Mouse (Mus musculus): ENCODE measurements around the gene Sstr3. TPM values are rescaled to one million over a fixed set of nuclear protein-coding genes. Genes with fewer than 3 reads are reported as not detected.
A peak's percentile ranks its signal among the peaks of the same experiment; 100 is the strongest.

Sstr3 gene
- total and polyA plus RNA-seq, 2 experiments from 2014 or later = 1.0 to 4.0 TPM

GRCm38 (mm10) chr15:78563937-78564336, 19.5 kb upstream of the Sstr3 start:
- DNase-seq (ENCODE audit: low spot score) = no peak
- Histone ChIP-seq H3K27ac (no peak overlapping the region), H3K36me3 (ENCODE audit: insufficient read depth, low read length) (no peaks in the 10 kb centered on the region), H3K4me3 (ENCODE audit: low read length) (no peak overlapping the region), H3K9me3 (ENCODE audit: low read length) (no peaks in the 10 kb centered on the region), H3K4me1 (ENCODE audit: insufficient read depth, low read length) (no peaks in the 10 kb centered on the region), H3K9ac (replicated peaks; ENCODE audit: low read length) (no peak overlapping the region), H3K27me3 (ENCODE audit: insufficient read depth, low read length) (no peaks in the 10 kb centered on the region), H3K4me2 (ENCODE audit: low read depth, low read length) (no peak overlapping the region)
- TF ChIP-seq CTCF (IDR thresholded peaks at IDR 0.05; ENCODE audit: low read depth) = no peak
- WGBS = 84% methylated on average over 5 of the region's 5 CpGs
- no peak for ATAC-seq

- Histone ChIP-seq H3K4me3 (ENCODE audit: low read length) (no peak overlapping the region), H3K9me3 (ENCODE audit: low read length) (no peaks in the 10 kb centered on the region), H3K9ac (replicated peaks; ENCODE audit: low read length) (no peak overlapping the region), H3K4me1 (ENCODE audit: insufficient read depth, low read length) (no peaks in the 10 kb centered on the region), H3K36me3 (ENCODE audit: insufficient read depth, low read length) (no peaks in the 10 kb centered on the region), H3K4me2 (ENCODE audit: low read depth, low read length) (no peak overlapping the region), H3K27me3 (ENCODE audit: insufficient read depth, low read length) (no peaks in the 10 kb centered on the region), H3K27ac (no peak overlapping the region)
- TF ChIP-seq CTCF (IDR thresholded peaks at IDR 0.05; ENCODE audit: low read depth) = no peak
- DNase-seq (ENCODE audit: low spot score) (no peak), ATAC-seq (no peak)
- 97% methylated on average over 3 of the region's 3 CpGs for WGBS
These were observed 18.9 kb upstream of the Sstr3 start for GRCm38 (mm10) chr15:78563344-78563743.

DNA sequence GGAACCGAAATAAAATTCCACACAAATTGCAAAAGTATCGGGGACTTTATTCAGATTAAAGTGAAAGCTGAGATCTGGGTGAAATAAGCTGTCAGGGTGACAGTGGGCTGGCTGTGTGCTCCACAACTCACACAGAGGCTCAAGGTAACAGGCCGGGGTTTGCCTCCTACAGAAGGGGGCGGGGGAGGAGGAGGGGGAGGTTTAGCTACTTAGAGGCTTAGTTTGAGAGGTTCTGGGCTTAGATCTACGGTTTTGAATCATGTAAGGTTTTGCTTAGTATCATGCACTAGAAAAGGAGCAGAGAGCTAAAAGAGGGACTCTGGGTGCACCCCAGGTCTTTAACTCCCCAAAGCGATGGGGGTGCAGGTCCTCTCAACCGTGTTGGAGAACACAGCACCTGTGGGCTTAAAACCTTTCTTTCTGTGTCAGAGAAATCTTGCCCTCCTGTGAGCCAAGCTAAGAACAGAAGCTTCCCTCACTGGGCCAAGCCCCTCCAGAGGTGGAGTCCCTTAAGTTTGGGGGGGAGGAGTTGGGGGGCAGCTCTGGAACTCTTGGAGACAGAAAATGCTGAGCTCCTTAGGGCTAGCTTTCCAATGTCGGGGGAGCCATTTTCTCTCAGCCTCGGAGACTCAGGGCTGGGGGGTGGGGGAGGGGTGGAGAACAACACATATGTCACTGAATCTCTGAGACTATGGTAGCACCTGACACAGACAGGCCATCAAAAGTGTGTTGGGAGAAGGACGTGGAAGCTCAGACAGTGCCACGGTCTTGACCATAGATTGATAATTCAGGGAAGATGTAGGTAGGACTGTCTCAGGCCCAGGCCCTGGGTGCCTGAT, 14.9 kb upstream of the Sstr3 start:
- ATAC-seq (no peak), DNase-seq (ENCODE audit: low spot score) (no peak)
- Histone ChIP-seq H3K4me1 (ENCODE audit: insufficient read depth, low read length) (no peaks in the 10 kb centered on the region), H3K4me3 (ENCODE audit: low read length) (no peak overlapping the region), H3K4me2 (ENCODE audit: low read depth, low read length) (no peak overlapping the region), H3K9ac (replicated peaks; ENCODE audit: low read length) (no peak overlapping the region), H3K27ac (no peak overlapping the region), H3K27me3 (ENCODE audit: insufficient read depth, low read length) (no peaks in the 10 kb centered on the region), H3K36me3 (ENCODE audit: insufficient read depth, low read length) (no peaks in the 10 kb centered on the region), H3K9me3 (ENCODE audit: low read length) (no peaks in the 10 kb centered on the region)
- no peak for TF ChIP-seq CTCF (IDR thresholded peaks at IDR 0.05; ENCODE audit: low read depth)
- 66% methylated on average over 11 of the region's 11 CpGs for WGBS

- ATAC-seq (no peak), DNase-seq (ENCODE audit: low spot score) (no peak)
- Histone ChIP-seq H3K36me3 (ENCODE audit: insufficient read depth, low read length) (no peaks in the 10 kb centered on the region), H3K27me3 (ENCODE audit: insufficient read depth, low read length) (no peaks in the 10 kb centered on the region), H3K4me2 (ENCODE audit: low read depth, low read length) (no peak overlapping the region), H3K27ac (no peak overlapping the region), H3K4me3 (ENCODE audit: low read length) (no peak overlapping the region), H3K9me3 (ENCODE audit: low read length) (no peaks in the 10 kb centered on the region), H3K4me1 (ENCODE audit: insufficient read depth, low read length) (no peaks in the 10 kb centered on the region), H3K9ac (replicated peaks; ENCODE audit: low read length) (no peak overlapping the region)
- no peak for TF ChIP-seq CTCF (IDR thresholded peaks at IDR 0.05; ENCODE audit: low read depth)
- WGBS = 71% methylated on average over 10 of the region's 10 CpGs
These were observed 13.4 kb upstream of the Sstr3 start for GRCm38 (mm10) chr15:78557693-78558535.

DNA sequence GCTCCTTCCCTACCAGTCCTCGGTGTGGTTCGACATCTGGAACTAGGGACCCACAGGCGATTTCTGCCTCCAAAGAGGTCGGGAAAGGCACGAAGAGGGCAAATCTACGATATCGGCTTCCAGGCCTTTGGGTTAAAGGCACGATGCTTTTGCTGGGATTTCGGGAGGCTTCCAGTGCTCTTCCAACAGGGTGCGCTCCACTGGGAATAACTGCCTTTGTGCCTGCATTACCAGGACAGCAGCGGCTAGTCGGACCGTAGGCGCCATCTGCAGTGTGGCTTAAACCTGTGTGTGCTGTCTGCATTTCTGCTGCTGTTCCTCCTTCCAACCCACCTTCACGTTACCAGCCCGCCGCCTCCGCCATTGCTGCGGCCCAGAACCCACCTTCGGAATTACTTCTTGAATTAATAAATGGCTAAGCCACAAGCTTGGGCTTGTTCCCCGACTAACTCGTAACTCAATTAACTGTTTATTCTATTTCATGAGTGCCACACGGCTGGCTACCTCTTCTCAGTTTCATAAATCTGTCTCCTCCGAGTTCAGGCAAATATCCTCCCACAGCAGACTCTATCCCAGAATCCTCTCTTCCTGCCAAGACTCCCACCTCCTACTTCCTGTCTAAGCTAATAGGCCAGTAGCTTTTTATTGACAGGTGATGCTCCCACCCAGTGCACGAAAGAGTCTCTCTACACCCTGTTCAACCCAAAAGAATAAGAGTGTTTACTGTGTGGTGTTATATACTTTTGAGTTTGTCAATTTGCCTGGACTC, 10.2 kb upstream of the Sstr3 start:
- H3K36me3 ChIP-seq (ENCODE audit: insufficient read depth, low read length) = no peaks in the 10 kb centered on the region
- H3K4me1 ChIP-seq (ENCODE audit: insufficient read depth, low read length) = no peaks in the 10 kb centered on the region
- H3K27ac ChIP-seq = no peak overlapping the region
- H3K4me3 ChIP-seq (ENCODE audit: low read length) = no peak overlapping the region
- peak; percentile 12; the same call in 1 of the 2 replicates for TF ChIP-seq CTCF (IDR thresholded peaks at IDR 0.05; ENCODE audit: low read depth)
- no peak overlapping the region for H3K9ac ChIP-seq (replicated peaks; ENCODE audit: low read length)
- no peak for ATAC-seq
- H3K9me3 ChIP-seq (ENCODE audit: low read length) = peaks cover 6% of the 10 kb centered on the region; the same call in 1 of the 2 replicates
- no peak overlapping the region for H3K4me2 ChIP-seq (ENCODE audit: low read depth, low read length)
- no peaks in the 10 kb centered on the region for H3K27me3 ChIP-seq (ENCODE audit: insufficient read depth, low read length)
- WGBS = 71% methylated on average over 25 of the region's 25 CpGs
- DNase-seq (ENCODE audit: low spot score) = peak; percentile 24

GRCm38 (mm10) chr15:78549189-78549734, 4.8 kb upstream of the Sstr3 start:
- no peaks in the 10 kb centered on the region for H3K27me3 ChIP-seq (ENCODE audit: insufficient read depth, low read length)
- H3K9me3 ChIP-seq (ENCODE audit: low read length) = peaks cover 6% of the 10 kb centered on the region; the same call in 1 of the 2 replicates
- H3K4me2 ChIP-seq (ENCODE audit: low read depth, low read length) = no peak overlapping the region
- H3K4me3 ChIP-seq (ENCODE audit: low read length) = no peak overlapping the region
- ATAC-seq (no peak), DNase-seq (ENCODE audit: low spot score) (no peak)
- TF ChIP-seq CTCF (IDR thresholded peaks at IDR 0.05; ENCODE audit: low read depth) = no peak
- 75% methylated on average over 4 of the region's 4 CpGs for WGBS
- no peaks in the 10 kb centered on the region for H3K36me3 ChIP-seq (ENCODE audit: insufficient read depth, low read length)
- no peak overlapping the region for H3K27ac ChIP-seq
- H3K4me1 ChIP-seq (ENCODE audit: insufficient read depth, low read length) = peaks cover 15% of the 10 kb centered on the region
- H3K9ac ChIP-seq (replicated peaks; ENCODE audit: low read length) = no peak overlapping the region

Data from hindbrain, postnatal 0 days (tissue).